Mouse (Mus musculus): ENCODE measurements around the gene Med17. TPM values are rescaled to one million over a fixed set of nuclear protein-coding genes. Genes with fewer than 3 reads are reported as not detected.

Gene Med17
- total RNA-seq, 4 experiments from 2014 or later = 34.6 to 43.3 (median 39.4) TPM

GRCm38 (mm10) chr9:15289251-15289650 is 9.5 kb upstream of the Med17 start:
- DNase-seq (ENCODE audit: low spot score in 2 of 2) = no peak

- DNase-seq (ENCODE audit: low spot score in 2 of 2) = no peak
These were observed 8.7 kb upstream of the Med17 start for GRCm38 (mm10) chr9:15288402-15288801.

GRCm38 (mm10) chr9:15287846-15288245 is 8.1 kb upstream of the Med17 start:
- no peak for DNase-seq (ENCODE audit: low spot score in 2 of 2)

- DNase-seq (ENCODE audit: low spot score in 2 of 2) = no peak
These were observed 5.7 kb upstream of the Med17 start for GRCm38 (mm10) chr9:15285443-15285842.

DNA sequence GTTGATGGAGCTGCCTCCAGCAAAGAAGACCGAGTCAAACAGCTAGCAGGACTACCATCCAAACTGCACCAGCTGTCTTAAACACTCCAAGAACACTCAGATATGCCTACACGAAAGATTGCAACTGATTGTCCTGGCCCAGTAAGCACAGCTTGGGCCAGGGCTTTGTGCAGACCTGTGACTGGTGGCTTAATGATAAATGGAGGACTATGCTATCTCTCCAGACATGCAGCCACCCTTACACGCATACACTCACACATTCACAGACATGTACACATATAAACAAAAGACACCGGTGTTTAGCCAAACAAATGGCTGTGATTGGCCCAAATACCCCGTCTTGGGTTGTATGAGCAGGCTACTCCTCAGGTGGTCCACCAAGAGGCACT is 754 bp upstream of the Med17 start:
- DNase-seq (ENCODE audit: low spot score in 2 of 2) = no peak

DNA sequence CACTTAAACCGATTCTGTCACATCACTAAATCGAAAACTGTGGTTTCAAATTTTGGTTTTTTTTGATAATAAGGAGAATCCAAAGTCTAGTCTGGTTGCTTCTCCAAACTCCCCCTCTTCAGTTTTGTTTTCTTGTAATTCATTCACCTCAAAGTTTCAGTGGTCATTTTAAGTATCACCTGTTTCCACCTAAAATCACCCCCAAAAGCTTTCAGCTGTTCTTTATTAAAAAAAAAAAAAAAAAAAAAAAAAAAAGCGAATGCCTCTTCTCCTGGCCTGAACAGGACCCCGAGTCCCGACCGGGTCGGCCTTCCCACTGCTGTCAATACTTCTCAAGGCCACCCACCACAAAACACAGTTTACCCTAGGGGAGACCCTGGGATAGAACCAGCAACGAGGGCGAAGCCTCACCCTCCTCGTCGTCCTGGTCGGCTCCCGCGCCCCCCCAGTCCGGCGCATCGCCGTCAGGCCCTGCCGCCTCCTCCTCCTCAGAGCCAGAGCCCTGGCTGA is 537 bp downstream of the Med17 start:
- no peak for DNase-seq (ENCODE audit: low spot score in 2 of 2)

DNA sequence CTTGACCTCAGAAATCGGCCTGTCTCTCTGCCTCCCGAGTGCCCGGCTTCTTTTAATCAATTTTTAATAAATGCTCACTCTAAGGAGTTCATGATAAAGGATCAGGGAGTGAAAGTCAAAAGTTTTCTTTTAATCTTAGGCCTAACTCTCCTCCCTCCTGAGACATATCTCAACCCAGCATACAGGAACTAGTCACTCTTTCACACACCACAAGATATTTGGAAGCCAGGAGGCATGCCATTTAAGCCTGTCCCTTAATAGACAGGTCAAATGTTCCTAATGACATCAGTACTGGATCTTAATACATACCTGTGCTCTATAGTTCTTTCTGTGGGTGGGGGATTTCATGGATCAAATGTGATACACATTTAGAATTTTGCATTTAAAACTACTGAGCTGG is 1.4 kb downstream of the Med17 start:
- DNase-seq (ENCODE audit: low spot score in 2 of 2) = no peak

DNA sequence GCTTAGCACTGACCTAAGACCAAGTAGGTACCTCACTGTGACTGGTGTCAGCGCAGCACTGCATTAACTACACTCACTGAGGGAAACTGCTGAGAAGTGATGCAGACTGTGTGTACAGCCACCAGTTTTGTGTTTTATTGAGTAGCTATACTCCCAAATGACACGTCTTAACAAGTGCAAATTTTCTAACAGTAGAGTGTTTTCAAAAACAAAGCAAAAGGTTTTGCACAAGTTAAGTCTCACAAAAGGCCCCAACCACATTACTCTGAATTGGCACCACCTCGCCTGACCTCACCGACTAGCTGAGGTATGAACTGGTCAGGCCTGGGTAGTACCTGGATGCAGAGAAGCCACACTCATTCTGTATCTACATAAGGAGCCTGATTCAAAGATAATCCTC is 2.9 kb downstream of the Med17 start:
- DNase-seq (ENCODE audit: low spot score in 2 of 2) = no peak

DNA sequence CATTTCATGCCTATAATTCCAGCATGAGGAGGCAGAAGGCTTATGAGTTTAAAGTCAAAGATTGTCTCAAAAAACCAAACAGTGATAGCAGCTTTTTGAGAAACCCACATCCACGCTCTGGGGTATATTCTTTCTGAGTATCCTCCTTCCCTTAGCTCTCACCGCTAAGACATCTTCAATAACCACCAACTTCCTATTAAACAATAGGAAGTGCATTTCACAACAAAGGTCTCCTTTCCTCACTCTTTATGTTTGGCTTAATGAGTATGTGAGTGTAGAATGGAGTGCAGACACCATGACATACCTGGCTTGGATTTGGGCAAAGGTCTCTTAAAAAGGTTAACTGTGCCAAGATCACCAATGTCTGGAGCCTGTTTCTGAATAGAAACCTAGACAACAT is 5.8 kb downstream of the Med17 start:
- no peak for DNase-seq (ENCODE audit: low spot score in 2 of 2)

DNA sequence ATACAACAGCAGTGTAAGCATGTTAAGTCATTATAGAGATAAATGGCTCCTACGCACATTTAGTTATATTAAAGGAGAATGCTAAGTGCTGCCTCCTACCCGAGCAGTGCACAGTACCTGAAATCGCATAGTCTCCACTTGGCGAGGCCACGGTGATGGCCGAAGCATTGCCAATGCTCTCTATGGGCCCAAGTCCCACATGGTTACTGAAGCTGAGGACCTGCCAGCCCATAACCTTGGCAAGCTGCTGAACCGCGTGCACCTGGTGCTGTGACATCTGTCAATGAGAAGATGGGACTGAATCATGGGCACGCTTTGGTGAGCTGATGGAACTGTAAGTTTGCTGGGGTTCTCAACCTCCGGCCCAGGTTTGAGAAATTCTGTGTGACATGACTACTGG is 16.2 kb downstream of the Med17 start:
- DNase-seq (ENCODE audit: low spot score in 2 of 2) = no peak

DNA sequence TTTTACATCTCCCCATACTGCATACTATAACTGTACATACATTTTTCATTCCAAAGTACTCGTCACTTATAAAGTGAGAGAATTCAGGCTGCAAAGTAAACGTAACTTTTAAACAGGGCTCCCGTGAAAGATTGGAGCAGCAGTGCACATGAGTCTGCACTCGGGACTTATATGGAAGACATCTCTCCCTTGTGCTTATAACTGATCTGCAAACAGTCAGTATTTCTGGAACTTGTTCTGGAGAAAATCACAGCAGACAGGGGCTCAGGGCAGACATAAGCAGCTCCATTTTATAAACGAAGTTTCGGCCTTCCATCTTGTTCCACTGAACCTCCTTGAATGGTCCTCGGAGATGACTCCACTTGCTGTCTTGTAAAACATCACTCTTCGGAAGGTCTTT is 17.8 kb downstream of the Med17 start:
- DNase-seq (ENCODE audit: low spot score in 2 of 2) = no peak

DNA sequence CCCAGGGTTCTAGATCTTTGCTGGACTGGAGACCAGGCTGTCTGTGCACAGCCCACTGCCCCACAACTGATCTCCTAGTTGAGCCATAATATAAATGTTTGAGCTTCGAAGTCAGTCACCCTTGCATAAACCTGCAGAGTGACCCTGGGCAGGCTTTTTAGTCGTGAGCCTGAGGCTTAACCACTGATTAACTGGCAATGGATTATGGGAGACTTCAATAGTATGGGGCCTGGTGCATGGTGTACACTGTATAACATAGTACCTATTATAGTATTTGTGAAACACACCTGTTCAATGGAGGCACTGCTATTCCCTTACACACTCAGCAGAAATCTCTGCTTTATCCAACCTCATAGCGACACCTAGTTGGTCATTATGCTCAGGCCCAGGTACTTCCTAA is 23.5 kb downstream of the Med17 start:
- DNase-seq (ENCODE audit: low spot score in 2 of 2) = no peak

- DNase-seq (ENCODE audit: low spot score in 2 of 2) = no peak
These were observed 25.2 kb downstream of the Med17 start for GRCm38 (mm10) chr9:15254501-15254900.

GRCm38 (mm10) chr9:15252196-15252595 is 27.5 kb downstream of the Med17 start:
- no peak for DNase-seq (ENCODE audit: low spot score in 2 of 2)

- DNase-seq (ENCODE audit: low spot score in 2 of 2) = no peak
These were observed 29.4 kb downstream of the Med17 start for GRCm38 (mm10) chr9:15250376-15250775.

- no peak for DNase-seq (ENCODE audit: low spot score in 2 of 2)
These were observed 34.2 kb downstream of the Med17 start for GRCm38 (mm10) chr9:15245319-15246075.

- no peak for DNase-seq (ENCODE audit: low spot score in 2 of 2)
These were observed 37.6 kb downstream of the Med17 start for GRCm38 (mm10) chr9:15242130-15242529.

DNA sequence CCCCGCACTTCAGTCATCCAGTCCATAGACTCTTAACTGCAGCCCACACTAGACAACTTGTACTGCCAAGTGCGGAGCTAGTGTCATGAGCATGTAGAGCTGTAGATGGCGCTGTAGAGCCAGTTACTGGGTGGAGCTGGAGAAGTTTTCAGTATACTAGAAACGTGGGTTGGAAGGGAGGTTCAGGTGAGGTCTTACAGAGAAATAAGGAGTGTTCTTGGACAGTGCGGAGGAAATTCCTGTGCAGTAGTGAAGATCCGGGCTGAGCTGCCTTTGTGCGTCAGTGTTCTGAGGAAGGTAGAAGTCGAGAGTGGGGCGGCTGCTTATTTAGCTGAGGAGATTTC is 38.2 kb downstream of the Med17 start:
- no peak for DNase-seq (ENCODE audit: low spot score in 2 of 2)

GRCm38 (mm10) chr9:15240863-15241595 is 38.7 kb downstream of the Med17 start:
- no peak for DNase-seq (ENCODE audit: low spot score in 2 of 2)

- DNase-seq (ENCODE audit: low spot score in 2 of 2) = no peak
These were observed 39.7 kb downstream of the Med17 start for GRCm38 (mm10) chr9:15240006-15240405.

- peak; percentile 22 to 36 for DNase-seq (ENCODE audit: low spot score in 2 of 2)
These were observed 40.4 kb downstream of the Med17 start, which contains the start of gene Vstm5 for GRCm38 (mm10) chr9:15239042-15239925. Gene Vstm5 (plus strand): TSS chr9:15239045.

Measured in left cerebral cortex, adult 8-10 months (tissue).